Mouse (Mus musculus): ENCODE measurements around the gene Apol11b. TPM values are rescaled to one million over a fixed set of nuclear protein-coding genes. Genes with fewer than 3 reads are reported as not detected.
"Not testable (repeated sequence)": the region's sequence is repeated elsewhere in the genome, so short reads cannot be mapped to it uniquely, and the experiment has no call there.

Gene Apol11b
- polyA plus RNA-seq, 1 experiment from 2014 or later, result not detected

- H3K9me3 ChIP-seq (replicated peaks; ENCODE audit: control insufficient read depth, low read length); H3K36me3 ChIP-seq (ENCODE audit: control insufficient read depth, insufficient read depth, low read length); H3K4me1 ChIP-seq (ENCODE audit: control insufficient read depth, insufficient read depth, low read length); H3K27ac ChIP-seq (ENCODE audit: low read depth, low read length); ATAC-seq (replicated peaks; ENCODE audit: insufficient number of reproducible peaks, low FRiP score, low TSS enrichment); H3K4me3 ChIP-seq (ENCODE audit: low read depth, low read length); H3K27me3 ChIP-seq (ENCODE audit: control insufficient read depth, insufficient read depth, low read length); H3K9ac ChIP-seq (ENCODE audit: low read depth, low read length); H3K4me2 ChIP-seq: not testable (repeated sequence)
- 73% methylated on average over 4 of the region's 4 CpGs for WGBS (ENCODE audit: insufficient replicate concordance)
Measured at GRCm38 (mm10) chr15:77626471-77626870, 16.6 kb downstream of the Apol11b start.

- Histone ChIP-seq H3K27ac (ENCODE audit: low read depth, low read length) (no peak overlapping the region), H3K9ac (ENCODE audit: low read depth, low read length) (no peak overlapping the region), H3K4me3 (ENCODE audit: low read depth, low read length) (no peak overlapping the region), H3K27me3 (ENCODE audit: control insufficient read depth, insufficient read depth, low read length) (no peaks in the 10 kb centered on the region), H3K36me3 (ENCODE audit: control insufficient read depth, insufficient read depth, low read length) (no peaks in the 10 kb centered on the region), H3K4me2 (no peak overlapping the region), H3K4me1 (ENCODE audit: control insufficient read depth, insufficient read depth, low read length) (no peaks in the 10 kb centered on the region), H3K9me3 (replicated peaks; ENCODE audit: control insufficient read depth, low read length) (no peaks in the 10 kb centered on the region)
- ATAC-seq (replicated peaks; ENCODE audit: insufficient number of reproducible peaks, low FRiP score, low TSS enrichment), result no peak
- 67% methylated on average over 1 of the region's 1 CpGs for WGBS (ENCODE audit: insufficient replicate concordance)
Measured at GRCm38 (mm10) chr15:77624710-77625109, 18.4 kb downstream of the Apol11b start.

GRCm38 (mm10) chr15:77606069-77606468 lies 37.0 kb downstream of the Apol11b start:
- H3K36me3 ChIP-seq (ENCODE audit: control insufficient read depth, insufficient read depth, low read length), result no peaks in the 10 kb centered on the region
- H3K27me3 ChIP-seq (ENCODE audit: control insufficient read depth, insufficient read depth, low read length), result no peaks in the 10 kb centered on the region
- no peak for ATAC-seq (replicated peaks; ENCODE audit: insufficient number of reproducible peaks, low FRiP score, low TSS enrichment)
- no peak overlapping the region for H3K9ac ChIP-seq (ENCODE audit: low read depth, low read length)
- H3K4me3 ChIP-seq (ENCODE audit: low read depth, low read length), result no peak overlapping the region
- H3K27ac ChIP-seq (ENCODE audit: low read depth, low read length), result no peak overlapping the region
- WGBS (ENCODE audit: insufficient replicate concordance), result 90% methylated on average over 3 of the region's 3 CpGs
- H3K4me2 ChIP-seq, result no peak overlapping the region
- H3K4me1 ChIP-seq (ENCODE audit: control insufficient read depth, insufficient read depth, low read length), result no peaks in the 10 kb centered on the region
- H3K9me3 ChIP-seq (replicated peaks; ENCODE audit: control insufficient read depth, low read length), result no peaks in the 10 kb centered on the region

- H3K9me3 ChIP-seq (replicated peaks; ENCODE audit: control insufficient read depth, low read length), result no peaks in the 10 kb centered on the region
Measured at GRCm38 (mm10) chr15:77598958-77599357, 44.1 kb downstream of the Apol11b start, which contains the start of gene Gm36245. Gene Gm36245, plus strand, starts transcription at chr15:77599258.

GRCm38 (mm10) chr15:77598429-77598828 lies 44.7 kb downstream of the Apol11b start:
- no peak overlapping the region for H3K4me3 ChIP-seq (ENCODE audit: low read depth, low read length)
- no peaks in the 10 kb centered on the region for H3K36me3 ChIP-seq (ENCODE audit: control insufficient read depth, insufficient read depth, low read length)
- no peak overlapping the region for H3K9ac ChIP-seq (ENCODE audit: low read depth, low read length)
- H3K4me1 ChIP-seq (ENCODE audit: control insufficient read depth, insufficient read depth, low read length), result no peaks in the 10 kb centered on the region
- no peak overlapping the region for H3K4me2 ChIP-seq
- H3K27ac ChIP-seq (ENCODE audit: low read depth, low read length), result no peak overlapping the region
- no peak for ATAC-seq (replicated peaks; ENCODE audit: insufficient number of reproducible peaks, low FRiP score, low TSS enrichment)
- no peaks in the 10 kb centered on the region for H3K27me3 ChIP-seq (ENCODE audit: control insufficient read depth, insufficient read depth, low read length)
- H3K9me3 ChIP-seq (replicated peaks; ENCODE audit: control insufficient read depth, low read length), result no peaks in the 10 kb centered on the region
- WGBS (ENCODE audit: insufficient replicate concordance), result 49% methylated on average over 3 of the region's 3 CpGs

More at GRCm38 (mm10) chr15:77598958-77599357, 44.1 kb downstream of the Apol11b start, which contains the start of gene Gm36245:
- Histone ChIP-seq H3K4me3 (ENCODE audit: low read depth, low read length) (no peak within 1 kb of the TSS), H3K27ac (ENCODE audit: low read depth, low read length) (no peak within 1 kb of the TSS), H3K9ac (ENCODE audit: low read depth, low read length) (no peak within 1 kb of the TSS), H3K36me3 (ENCODE audit: control insufficient read depth, insufficient read depth, low read length) (no peaks in the 10 kb centered on the region), H3K4me2 (no peak within 1 kb of the TSS), H3K4me1 (ENCODE audit: control insufficient read depth, insufficient read depth, low read length) (no peaks in the 10 kb centered on the region), H3K27me3 (ENCODE audit: control insufficient read depth, insufficient read depth, low read length) (no peaks in the 10 kb centered on the region)
- WGBS (ENCODE audit: insufficient replicate concordance), result 56% methylated on average over 1 of the region's 1 CpGs
- no peak for ATAC-seq (replicated peaks; ENCODE audit: insufficient number of reproducible peaks, low FRiP score, low TSS enrichment)

GRCm38 (mm10) chr15:77595961-77596360 lies 47.1 kb downstream of the Apol11b start, which contains the start of gene Apol10b:
Gene Apol10b, minus strand, starts transcription at chr15:77596125.
- no peak for ATAC-seq (replicated peaks; ENCODE audit: insufficient number of reproducible peaks, low FRiP score, low TSS enrichment)
- H3K9ac ChIP-seq (ENCODE audit: low read depth, low read length), result no peak within 1 kb of the TSS
- H3K4me1 ChIP-seq (ENCODE audit: control insufficient read depth, insufficient read depth, low read length), result no peaks in the 10 kb centered on the region
- no peak within 1 kb of the TSS for H3K4me2 ChIP-seq
- WGBS (ENCODE audit: insufficient replicate concordance), result 55% methylated on average over 5 of the region's 5 CpGs
- no peak within 1 kb of the TSS for H3K27ac ChIP-seq (ENCODE audit: low read depth, low read length)
- H3K4me3 ChIP-seq (ENCODE audit: low read depth, low read length), result no peak within 1 kb of the TSS
- no peaks in the 10 kb centered on the region for H3K9me3 ChIP-seq (replicated peaks; ENCODE audit: control insufficient read depth, low read length)
- no peaks in the 10 kb centered on the region for H3K36me3 ChIP-seq (ENCODE audit: control insufficient read depth, insufficient read depth, low read length)
- no peaks in the 10 kb centered on the region for H3K27me3 ChIP-seq (ENCODE audit: control insufficient read depth, insufficient read depth, low read length)

- ATAC-seq (replicated peaks; ENCODE audit: insufficient number of reproducible peaks, low FRiP score, low TSS enrichment), result no peak
- 63% methylated on average over 1 of the region's 1 CpGs for WGBS (ENCODE audit: insufficient replicate concordance)
- Histone ChIP-seq H3K27ac (ENCODE audit: low read depth, low read length) (no peak overlapping the region), H3K9ac (ENCODE audit: low read depth, low read length) (no peak overlapping the region), H3K9me3 (replicated peaks; ENCODE audit: control insufficient read depth, low read length) (no peaks in the 10 kb centered on the region), H3K4me3 (ENCODE audit: low read depth, low read length) (no peak overlapping the region), H3K4me1 (ENCODE audit: control insufficient read depth, insufficient read depth, low read length) (no peaks in the 10 kb centered on the region), H3K27me3 (ENCODE audit: control insufficient read depth, insufficient read depth, low read length) (no peaks in the 10 kb centered on the region), H3K36me3 (ENCODE audit: control insufficient read depth, insufficient read depth, low read length) (no peaks in the 10 kb centered on the region), H3K4me2 (no peak overlapping the region)
Measured at GRCm38 (mm10) chr15:77593557-77593956, 49.5 kb downstream of the Apol11b start.

- H3K36me3 ChIP-seq (ENCODE audit: control insufficient read depth, insufficient read depth, low read length), result no peaks in the 10 kb centered on the region
- ATAC-seq (replicated peaks; ENCODE audit: insufficient number of reproducible peaks, low FRiP score, low TSS enrichment), result no peak
- 63% methylated on average over 2 of the region's 2 CpGs for WGBS (ENCODE audit: insufficient replicate concordance)
Measured at GRCm38 (mm10) chr15:77590881-77591280, 52.2 kb downstream of the Apol11b start.

GRCm38 (mm10) chr15:77588981-77589380 lies 54.1 kb downstream of the Apol11b start:
- Histone ChIP-seq H3K9ac (ENCODE audit: low read depth, low read length) (no peak overlapping the region), H3K4me1 (ENCODE audit: control insufficient read depth, insufficient read depth, low read length) (no peaks in the 10 kb centered on the region), H3K27me3 (ENCODE audit: control insufficient read depth, insufficient read depth, low read length) (no peaks in the 10 kb centered on the region), H3K27ac (ENCODE audit: low read depth, low read length) (no peak overlapping the region), H3K36me3 (ENCODE audit: control insufficient read depth, insufficient read depth, low read length) (no peaks in the 10 kb centered on the region), H3K4me3 (ENCODE audit: low read depth, low read length) (no peak overlapping the region), H3K9me3 (replicated peaks; ENCODE audit: control insufficient read depth, low read length) (peaks cover 2% of the 10 kb centered on the region; the same call in 1 of the 2 replicates), H3K4me2 (no peak overlapping the region)
- ATAC-seq (replicated peaks; ENCODE audit: insufficient number of reproducible peaks, low FRiP score, low TSS enrichment), result no peak

More at GRCm38 (mm10) chr15:77590881-77591280, 52.2 kb downstream of the Apol11b start:
- Histone ChIP-seq H3K4me2 (no peak overlapping the region), H3K4me1 (ENCODE audit: control insufficient read depth, insufficient read depth, low read length) (no peaks in the 10 kb centered on the region), H3K27me3 (ENCODE audit: control insufficient read depth, insufficient read depth, low read length) (no peaks in the 10 kb centered on the region), H3K9ac (ENCODE audit: low read depth, low read length) (no peak overlapping the region), H3K4me3 (ENCODE audit: low read depth, low read length) (no peak overlapping the region), H3K27ac (ENCODE audit: low read depth, low read length) (no peak overlapping the region), H3K9me3 (replicated peaks; ENCODE audit: control insufficient read depth, low read length) (no peaks in the 10 kb centered on the region)
